Mouse (Mus musculus): Measurements from ENCODE around the gene Mto1. TPM values are rescaled to one million over a fixed set of nuclear protein-coding genes. Genes with fewer than 3 reads are reported as not detected.
"Not testable (repeated sequence)": the region's sequence is repeated elsewhere in the genome, so short reads cannot be mapped to it uniquely, and the experiment has no call there.

Mto1 gene
- total RNA-seq, 2 experiments from 2014 or later = 15.3 to 16.4 TPM

DNA sequence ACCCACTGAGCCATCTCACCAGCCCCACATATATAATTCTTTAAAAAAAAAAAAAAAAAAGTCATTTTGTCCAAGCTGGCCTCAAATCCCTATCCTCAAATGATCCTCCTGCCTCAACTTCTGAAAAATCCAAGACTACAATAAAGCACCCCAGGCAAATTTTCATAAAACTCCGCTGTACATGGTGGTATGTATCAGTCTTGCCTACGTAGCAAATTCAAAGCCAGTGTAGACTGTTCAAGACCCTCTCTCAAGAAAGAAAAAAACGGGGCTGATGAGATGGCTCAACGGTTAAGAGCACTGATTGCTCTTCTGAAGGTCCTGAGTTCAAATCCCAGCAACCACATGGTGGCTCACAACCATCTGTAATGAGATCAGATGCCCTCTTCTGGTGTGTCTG is 27.9 kb downstream of the Mto1 start:
- no peak for DNase-seq

DNA sequence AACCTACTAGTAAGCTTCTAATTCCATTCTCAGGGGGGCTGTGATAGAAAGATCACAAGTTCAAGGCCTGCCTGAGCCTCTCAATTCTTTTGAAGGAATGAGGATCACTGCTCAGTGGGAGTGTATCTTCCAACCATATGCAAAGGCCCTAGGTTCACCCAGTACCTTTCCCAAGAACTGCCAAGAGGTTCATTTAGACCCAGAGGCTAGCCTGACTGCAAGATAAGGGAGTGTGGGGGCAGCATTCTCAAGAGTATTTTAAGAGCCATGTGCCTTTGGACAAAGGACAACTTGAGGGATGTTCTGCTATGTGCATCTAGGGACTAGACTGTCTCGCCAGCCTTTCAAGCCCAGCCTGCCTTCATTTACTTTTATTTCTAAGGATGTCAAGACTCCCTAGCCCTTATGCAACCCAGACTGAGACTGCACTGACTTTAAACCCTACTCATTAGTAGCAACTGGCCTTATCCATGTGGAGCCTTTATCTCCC is 28.6 kb downstream of the Mto1 start:
- DNase-seq = no peak

DNA sequence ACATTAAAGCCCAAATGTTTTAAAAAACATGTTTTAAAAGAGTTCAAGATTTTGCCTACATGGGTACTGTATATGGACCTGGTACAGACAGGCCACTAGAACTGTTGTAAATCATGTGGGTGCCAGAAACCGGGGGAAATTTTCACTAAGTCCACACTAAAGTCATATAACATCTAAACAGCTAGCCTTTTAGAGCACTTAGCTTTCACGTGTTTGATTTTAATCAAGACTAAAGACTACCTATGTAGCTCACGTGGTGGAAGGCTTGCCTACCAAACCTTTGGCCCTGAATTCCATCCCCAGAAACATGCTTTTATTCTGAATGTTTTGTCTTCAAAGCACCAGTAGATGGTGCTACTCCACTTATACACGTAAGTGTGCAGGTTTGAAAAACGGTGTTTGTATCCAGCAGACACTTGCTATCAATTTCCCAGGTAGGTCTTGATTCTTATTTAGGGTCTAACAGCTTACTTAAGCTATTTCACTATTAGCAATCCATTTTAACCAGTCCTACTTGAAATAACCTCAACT is 29.1 kb downstream of the Mto1 start:
- DNase-seq = no peak

DNA sequence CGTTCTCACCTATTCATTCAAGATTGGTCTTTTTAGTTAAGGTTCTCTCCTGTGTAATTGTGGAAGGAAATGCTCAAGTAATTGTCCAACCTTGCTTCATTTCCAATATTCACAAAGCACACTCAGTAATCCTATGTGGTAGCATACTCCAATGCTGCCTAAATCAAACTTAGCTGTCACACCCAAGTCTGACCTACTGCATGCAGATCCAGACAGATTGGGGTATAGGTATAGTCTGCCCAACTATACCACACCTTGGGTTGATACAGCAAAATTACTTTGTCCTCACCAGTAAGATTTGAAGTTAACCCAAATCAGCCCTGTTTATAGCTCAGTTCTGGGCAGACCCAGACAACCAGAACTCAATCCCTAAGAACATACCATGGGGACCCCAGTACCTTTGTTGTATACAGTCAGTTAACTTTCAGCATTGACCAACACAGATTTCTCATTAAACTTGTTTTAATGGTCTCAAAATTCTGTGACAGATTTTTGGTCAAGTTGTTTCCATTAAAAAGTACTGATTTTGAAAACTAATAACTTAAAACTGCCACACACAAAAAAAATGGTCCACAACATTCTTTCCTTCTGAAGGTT is 30.1 kb downstream of the Mto1 start:
- not testable (repeated sequence) for DNase-seq

DNA sequence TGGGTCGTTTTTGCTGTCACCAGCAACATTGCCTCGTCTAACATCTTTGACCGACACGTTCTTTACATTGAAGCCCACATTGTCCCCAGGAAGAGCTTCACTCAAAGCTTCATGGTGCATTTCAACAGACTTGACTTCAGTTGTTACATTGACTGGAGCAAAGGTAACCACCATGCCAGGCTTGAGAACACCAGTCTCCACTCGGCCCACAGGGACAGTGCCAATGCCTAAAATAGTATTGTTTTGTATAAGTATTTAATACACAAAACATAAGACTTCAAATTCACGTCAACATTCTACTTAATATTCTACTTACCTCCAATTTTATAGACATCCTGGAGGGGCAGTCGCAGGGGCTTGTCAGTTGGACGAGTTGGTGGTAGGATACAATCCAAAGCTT is 31.3 kb downstream of the Mto1 start:
- not testable (repeated sequence) for DNase-seq

DNA sequence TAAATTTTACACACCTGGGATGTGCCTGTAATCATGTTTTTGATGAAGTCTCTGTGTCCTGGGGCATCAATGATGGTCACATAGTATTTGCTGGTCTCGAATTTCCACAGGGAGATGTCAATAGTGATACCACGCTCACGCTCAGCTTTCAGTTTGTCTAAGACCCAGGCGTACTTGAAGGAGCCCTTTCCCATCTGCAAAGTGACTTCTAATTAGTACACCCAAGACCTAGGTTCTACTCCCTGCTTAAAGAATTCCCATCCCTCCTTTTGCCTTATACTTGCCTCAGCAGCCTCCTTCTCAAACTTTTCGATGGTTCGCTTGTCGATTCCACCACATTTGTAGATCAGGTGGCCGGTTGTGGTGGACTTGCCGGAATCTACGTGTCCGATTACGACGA is 32.2 kb downstream of the Mto1 start:
- DNase-seq = not testable (repeated sequence)

DNA sequence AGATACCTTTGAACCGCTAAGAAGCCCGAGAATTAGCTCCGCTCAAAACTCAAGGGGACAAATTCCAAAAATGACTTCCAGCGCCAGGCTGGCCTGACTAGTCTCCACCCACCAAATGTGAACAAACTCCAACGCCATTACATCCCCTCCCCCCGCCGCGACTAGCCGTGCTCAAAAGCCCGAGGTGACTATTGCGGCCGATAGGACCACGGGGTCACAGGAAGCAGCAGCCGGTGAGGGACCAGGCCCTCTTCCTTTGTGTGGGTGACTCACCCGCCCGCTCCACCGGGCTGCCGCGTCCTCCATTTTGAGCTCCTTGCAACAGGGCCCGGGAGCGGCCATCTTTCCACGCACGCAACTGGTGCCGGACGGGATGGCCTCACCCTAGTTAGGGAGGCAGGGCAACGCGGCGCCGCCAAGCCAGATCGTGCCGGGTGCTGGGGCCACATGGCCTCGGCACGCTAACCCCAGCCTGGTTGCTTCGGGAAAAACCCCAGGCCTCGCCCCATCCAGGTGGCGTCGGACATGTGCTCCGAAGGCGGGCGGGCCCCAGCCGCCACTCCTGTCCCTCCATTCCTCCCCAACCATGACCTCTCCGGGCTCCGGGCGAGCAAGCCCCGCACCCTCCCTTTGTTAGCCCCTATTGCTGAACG is 32.8 kb downstream of the Mto1 start:
- peak; percentile 68 for DNase-seq

DNA sequence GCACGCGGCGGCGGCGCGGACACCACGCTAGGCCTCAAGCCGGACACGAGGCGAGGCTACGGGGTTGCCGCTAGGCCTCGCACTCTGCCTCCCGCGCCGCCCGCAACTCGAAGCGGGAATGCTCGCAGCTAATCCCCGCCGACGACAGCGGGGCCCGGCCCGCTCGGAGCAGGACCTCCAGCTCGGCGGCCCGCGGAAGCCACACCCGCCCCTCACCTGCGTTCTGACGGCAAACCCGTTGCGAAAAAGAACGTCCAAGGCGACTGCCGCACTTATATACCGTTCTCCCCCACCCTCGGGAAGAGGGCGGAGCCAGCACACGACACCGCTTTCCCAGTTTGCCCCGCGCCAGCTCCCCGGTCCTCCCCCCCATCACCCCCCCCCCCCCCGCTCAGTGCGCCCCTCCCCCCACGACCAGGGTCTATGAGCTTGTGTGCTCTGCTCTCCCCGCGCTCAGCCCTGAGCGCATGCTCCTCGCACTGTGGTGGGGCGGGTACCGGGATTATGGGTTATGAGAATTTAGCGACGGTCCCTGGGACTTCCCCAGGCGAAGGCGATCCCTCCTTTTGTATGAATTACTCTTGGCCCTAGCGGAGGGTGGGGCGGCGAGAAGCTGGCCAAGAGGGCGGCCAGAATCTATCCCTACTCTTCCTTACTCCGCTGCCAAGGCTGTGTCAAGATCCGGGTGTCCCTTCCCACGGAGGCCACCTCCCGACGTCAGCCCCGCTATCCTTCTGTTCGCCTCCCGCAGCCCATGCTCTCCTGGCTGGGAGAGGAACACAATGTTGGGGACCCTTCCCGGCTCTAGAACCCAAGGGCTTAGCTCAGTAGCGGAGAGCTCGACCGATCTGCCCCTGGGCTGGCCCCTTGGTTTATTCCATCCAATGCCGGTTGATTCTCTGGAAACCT is 33.7 kb downstream of the Mto1 start:
- DNase-seq = peak; percentile 89

DNA sequence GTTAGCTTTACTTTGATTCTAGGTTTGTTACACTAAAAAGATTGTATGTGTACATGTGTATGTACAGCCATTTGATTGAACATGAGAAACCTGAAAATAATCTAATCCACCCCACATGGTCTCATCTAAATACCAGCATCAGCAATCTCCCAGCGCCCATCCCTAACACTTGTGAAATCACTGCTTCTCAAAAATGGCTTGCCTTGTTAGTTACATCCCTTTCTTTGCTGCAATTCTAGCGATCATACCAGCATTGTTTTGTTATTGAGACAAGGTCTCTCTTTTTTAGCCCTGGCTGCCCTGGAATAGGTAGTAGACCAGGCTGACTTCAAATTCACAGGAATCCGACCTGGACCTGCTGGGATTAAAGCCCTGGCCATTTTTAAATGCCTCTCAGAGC is 34.4 kb downstream of the Mto1 start:
- DNase-seq = no peak

DNA sequence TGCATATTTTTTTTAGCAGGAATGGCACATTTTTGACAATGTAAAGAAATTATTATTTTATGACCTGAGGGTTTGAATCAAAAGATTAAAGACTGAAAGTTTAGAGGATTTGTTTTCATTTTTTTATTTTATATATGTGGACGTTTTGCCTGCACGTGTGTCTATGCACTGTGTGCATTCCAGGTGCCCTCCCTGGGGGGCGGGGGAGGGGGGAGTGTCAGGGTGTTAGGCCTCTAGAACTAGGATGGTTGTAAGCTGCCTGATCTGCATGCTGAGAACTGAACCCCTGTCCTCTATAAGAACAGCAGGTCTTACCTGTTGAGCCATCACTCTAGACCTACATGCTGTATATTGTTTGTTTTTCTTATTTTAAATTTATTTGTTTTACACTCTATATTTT is 36.7 kb downstream of the Mto1 start:
- DNase-seq = no peak

DNA sequence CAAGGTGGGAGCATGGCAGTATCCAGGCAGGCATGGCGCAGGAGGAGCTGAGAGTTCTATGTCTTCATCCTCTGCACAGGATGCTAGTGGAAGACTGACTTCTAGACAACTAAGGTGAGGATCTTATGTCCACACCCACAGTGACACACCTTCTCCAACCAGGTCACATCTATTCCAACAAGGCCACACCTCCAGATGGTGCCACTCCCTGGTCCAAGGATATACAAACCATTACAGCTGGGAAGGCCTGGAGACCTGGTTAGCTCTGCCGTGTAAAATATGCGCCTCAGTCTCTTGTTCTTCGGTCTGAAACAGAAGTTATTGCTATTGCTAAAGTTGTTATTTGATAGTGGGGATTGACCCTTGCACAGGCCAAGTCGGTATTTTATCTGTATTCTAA is 40.0 kb downstream of the Mto1 start:
- not testable (repeated sequence) for DNase-seq

DNA sequence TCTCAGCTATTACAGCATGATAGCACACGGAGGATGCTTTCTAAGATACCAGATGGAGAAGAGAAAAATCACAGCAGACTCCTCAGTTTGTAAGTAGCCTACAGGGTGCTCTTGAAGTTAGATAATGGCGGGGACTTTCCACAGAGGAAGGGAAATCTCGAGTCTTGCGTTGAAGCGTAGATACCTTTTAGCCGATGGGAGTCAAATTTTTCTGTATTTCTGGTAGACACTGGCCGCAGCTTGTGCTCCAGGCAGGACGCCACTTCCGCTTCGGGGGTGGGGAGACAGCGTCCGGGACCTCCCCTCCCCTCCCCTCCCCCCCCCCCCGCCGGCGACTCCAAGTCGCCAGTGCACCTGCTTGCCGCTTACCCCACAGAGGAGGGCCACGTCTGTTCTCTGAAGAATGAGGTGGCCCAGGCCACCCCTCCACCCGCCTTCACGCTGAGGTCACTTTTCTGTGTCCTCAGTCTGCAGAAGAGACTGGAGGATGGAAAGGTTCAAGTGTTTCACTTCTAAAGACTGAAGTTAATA is 40.9 kb downstream of the Mto1 start, which contains the start of gene Eef1a1:
TSS of gene Eef1a1 (minus strand) at position 262 of the 531 bp plus-strand sequence.
- peak; percentile 65 for DNase-seq

DNA sequence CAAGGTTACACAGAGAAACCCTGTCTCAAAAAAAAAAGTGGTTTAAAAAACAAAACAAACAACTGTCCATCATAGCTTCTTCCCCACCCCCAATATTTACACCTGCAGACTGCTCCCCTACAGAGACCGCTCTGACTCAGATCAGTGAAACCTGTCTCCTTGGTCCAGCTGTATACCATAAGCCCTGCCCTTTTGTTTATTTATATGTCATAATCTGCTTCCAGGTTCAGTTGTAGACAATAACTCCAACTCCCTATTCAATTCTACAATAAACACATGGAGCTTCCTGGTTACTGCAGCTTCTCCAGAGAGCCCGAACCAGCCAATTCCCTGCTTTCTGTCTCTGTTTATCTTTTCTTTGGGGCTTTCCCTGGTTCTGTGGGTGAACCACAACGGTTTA is 43.2 kb downstream of the Mto1 start:
- no peak for DNase-seq

DNA sequence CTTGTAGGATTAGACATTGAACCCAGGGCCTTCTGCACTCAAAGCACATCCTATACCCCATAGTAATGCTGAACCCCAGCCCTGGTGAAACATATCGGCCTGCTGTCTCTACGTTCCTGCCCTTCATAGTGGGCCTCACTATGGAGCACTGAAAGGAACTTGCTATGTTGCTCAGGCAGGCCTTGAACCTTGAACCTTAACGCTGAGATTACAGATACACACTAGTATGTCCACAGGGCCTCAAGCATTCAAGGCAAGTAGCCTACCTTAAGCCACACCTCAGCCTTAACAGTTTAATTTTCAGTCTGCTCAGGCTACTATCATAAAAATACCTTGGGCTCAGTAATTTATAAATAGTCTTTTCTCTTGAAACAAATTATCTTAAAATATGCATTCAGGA is 44.2 kb downstream of the Mto1 start:
- no peak for DNase-seq

DNA sequence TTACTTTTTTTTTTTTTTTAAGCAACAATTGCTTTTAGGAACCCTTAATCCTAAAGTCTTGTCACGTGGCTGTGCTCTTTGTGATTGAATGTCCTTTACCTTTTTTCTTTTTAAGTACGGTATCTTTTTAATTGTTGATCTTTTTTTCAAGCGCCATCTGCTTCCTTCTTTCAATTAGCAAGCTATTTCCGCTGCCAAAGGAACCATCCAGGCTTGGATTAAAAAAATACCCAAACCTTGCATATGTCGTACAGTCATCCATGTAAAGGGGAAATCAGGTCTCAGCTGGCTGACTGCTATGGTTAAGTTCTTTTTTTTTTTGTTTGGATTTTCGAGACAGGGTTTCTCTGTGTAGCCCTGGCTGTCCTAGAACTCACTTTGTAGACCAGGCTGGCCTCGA is 45.2 kb downstream of the Mto1 start:
- no peak for DNase-seq

DNA sequence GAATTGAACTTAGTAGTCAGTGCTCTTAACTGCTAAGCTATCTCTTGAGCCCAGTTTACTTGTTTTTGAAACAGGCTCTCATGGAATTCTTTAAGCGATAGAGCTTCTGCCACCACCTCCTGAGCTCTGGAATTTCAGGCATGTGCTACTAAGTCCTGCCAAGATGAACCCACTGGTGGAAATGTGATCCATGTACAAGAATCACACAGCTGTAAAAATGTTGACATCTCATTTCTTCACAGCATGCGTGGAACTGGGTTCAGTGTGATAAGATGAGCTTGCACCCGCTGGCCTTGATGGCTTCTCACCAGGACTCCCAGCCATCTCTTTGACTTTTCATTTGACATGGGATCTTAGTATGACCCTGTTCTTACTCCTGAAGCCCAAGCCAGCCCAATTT is 52.4 kb downstream of the Mto1 start:
- no peak for DNase-seq

DNA sequence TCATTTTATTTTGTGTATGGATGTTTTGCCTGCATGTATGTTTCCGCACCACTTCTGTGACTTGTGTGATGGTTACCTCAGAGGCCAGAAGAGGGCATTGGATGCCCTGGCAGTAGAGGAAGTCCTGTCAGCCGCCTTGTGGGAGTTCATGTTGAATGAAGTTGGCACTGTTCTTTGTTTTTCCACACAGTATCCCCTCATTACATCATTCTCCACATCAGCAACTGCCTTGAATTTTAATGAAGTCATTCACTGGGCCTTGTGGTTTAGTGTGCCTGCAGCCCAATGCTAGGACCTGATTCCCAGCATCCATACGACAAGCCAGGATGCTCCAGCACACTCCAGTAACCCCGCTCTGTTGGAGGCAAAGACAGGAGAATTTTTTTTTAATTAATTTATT is 53.3 kb downstream of the Mto1 start:
- no peak for DNase-seq

DNA sequence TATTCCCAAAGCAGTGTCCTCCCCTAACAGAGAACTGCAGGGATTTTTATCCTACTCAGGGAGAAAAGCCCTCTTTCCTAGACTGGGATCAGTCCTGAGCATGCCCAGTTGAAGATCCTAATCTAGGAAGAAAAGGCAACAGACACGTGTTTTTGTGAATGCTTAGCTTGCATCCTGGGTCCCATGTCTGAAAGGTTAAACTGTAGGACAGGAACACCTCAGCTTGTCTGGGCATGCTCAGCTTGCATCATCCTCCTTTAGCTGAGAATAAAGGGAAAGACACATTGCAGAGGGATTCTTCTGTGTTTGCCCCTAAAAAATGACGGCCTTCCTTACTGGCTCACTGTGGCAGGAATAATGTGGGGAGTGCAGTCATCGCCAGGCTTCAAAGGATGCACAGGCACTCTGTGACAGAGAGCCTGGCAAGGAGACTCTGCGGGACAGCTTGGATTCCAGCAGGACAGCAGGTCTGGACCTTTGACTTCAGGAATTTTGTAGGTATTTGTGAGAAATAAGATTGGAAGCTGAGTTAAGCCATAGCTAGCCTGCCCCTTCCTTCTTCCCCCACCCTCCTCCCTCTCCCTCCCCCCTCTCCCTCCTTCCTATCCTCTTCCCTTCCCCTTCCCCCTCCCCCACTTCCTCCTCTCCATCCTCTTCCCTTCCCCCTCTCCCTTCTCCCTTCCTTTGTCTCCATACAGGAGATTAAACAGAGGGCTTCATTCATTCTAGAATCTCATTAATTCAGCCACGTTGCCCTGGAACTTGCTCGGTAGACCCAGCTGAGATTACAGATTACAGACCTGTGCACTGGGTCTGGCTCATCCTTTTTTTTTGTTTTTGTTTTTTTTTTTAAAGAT is 55.4 kb downstream of the Mto1 start:
- DNase-seq = no peak

DNA sequence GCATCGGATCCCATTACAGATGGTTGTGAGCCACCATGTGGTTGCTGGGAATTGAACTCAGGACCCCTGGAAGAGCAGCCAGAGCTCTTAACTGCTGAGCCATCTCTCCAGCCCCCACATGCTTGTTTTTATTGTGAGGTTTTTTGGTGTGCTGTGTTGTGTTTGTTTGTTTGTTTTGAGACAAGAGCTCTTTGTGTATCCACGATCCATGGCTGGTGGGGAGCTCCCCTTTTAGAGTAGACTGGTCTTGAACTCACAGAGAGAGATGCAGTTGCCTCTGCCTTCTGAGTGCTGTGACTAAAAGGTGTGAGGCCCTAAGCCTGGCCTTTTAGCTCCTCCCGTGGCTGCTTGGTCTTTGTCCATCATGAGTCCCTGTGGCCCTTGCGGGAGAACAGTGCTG is 56.1 kb downstream of the Mto1 start:
- no peak for DNase-seq

DNA sequence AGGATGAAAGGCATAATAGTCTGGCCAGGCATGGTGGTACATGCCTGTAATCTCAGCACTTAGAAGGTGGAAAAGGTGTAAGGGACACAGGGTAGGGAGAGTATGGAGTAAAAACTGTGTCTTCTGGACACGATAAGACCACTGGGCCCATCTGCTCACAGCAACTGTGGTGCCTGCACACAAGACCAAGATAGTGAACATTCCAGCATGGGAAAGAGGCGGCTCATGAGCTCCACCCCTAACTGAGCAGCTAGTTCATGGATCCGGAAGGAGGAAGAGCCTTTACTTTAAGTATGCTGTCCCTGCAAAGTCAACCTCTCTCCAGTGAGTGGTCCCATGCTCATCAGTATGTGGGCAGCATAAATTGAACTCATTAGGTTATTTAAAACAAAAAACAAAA is 56.7 kb downstream of the Mto1 start:
- no peak for DNase-seq

DNA sequence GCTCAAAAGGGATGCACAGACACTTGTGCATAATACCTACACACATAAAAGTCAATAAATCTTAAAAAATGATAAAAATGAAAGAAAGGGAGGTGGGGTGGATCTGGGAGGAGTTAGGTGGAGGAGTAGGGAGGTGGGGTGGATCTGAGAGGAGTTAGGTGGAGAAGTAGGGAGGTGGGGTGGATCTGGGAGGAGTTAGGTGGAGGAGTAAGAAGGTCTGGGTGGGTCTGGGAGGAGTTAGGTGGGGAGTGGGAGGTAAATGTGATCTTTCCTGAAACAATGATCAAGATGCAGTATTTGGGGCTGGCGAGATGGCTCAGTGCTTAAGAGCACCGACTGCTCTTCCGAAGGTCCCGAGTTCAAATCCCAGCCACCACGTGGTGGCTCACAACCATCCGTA is 57.2 kb downstream of the Mto1 start:
- DNase-seq = no peak
